27 mouse cellular contexts compared by ENCODE assay signal in the genomic region with DNA sequence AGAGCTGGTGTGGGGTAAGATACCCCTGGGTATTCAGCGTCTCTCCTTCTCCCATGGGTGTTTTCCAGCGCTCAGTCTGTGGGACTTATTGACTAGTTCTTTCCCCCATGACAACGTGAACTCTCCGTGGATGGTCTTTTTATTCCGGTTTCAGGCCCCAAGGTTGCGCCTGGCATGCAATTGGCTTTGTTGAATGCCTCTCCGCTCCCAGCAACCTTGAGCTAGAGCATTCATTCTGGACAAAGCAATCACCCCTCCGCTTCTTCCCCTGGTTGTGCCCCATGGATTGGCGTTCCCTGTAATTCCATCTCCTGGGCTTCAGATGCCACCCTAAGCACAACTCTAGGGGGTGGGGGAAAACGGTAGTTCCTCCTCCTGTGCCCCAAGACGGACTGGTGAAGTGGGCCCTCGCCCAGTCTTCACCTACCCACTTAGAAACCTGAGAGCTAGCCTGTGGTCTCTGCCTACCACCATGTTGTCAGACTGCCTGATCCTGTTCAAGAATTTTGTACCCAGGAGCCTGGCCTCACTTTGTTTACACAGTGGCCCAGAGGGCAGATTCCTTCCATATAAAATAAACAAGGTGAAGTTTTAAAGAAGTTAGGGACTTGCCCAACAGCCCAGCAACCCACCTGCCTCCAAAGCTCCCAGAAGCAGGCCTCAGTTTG. TPM values are rescaled to one million over a fixed set of nuclear protein-coding genes. Genes with fewer than 3 reads are reported as not detected.
DNase-seq lines count a peak whose midpoint lies in the region; ATAC-seq and TF ChIP-seq lines count a peak whose summit lies in the region.
"Had no signal": no experiment of that assay in that cellular context is flagged by ENCODE, and none has a peak within 500 bp of the region (broad histone marks: within the 10 kb centered on the region; RNA-seq: fewer than 3 reads in every experiment).

No protein-coding gene starts in this region.

- peak overlapping the region; percentile 32; the same call in 1 of the 2 replicates for H3K27ac ChIP-seq in lung, embryonic 15.5 days
- peak overlapping the region; percentile 56 for H3K27ac ChIP-seq in ES-E14 (ENCODE audit: insufficient read depth, low read depth, low read length, poor library complexity, severe bottlenecking)
- H3K27ac ChIP-seq: heart, embryonic 13.5 days; intestine, embryonic 15.5 days; liver, embryonic 15.5 days; midbrain, embryonic 10.5 days; midbrain, embryonic 15.5 days; neural tube, embryonic 15.5 days had no signal

- no peaks in the 10 kb centered on the region for H3K36me3 ChIP-seq in lung, embryonic 15.5 days
- peaks cover 3% of the 10 kb centered on the region; the same call in 1 of the 2 replicates for H3K36me3 ChIP-seq in E14TG2a.4 (ENCODE audit: insufficient read depth, low read length)
- H3K36me3 ChIP-seq in ES-E14 (ENCODE audit: control insufficient read depth, insufficient read depth, low read length, poor library complexity, severe bottlenecking) = no peaks in the 10 kb centered on the region
- H3K36me3 ChIP-seq: G1E; heart, embryonic 13.5 days; intestine, embryonic 15.5 days; limb, embryonic 12.5 days; liver, embryonic 15.5 days; midbrain, embryonic 10.5 days; midbrain, embryonic 15.5 days; neural tube, embryonic 15.5 days had no signal

- no peak for TF ChIP-seq POLR2A in lung, adult 2 months (IDR thresholded peaks at IDR 0.05; ENCODE audit: borderline replicate concordance, extremely low read depth, low read depth, low read length)

- H3K4me2 ChIP-seq in lung, embryonic 15.5 days = no peak overlapping the region
- H3K4me2 ChIP-seq: heart, embryonic 13.5 days; intestine, embryonic 15.5 days; limb, embryonic 12.5 days; liver, embryonic 15.5 days; midbrain, embryonic 15.5 days; neural tube, embryonic 15.5 days had no signal

- ATAC-seq in lung, embryonic 15.5 days (ENCODE audit: borderline replicate concordance, extremely low read depth, low FRiP score, low TSS enrichment) = no peak; the same call in 1 of the 2 replicates
- ATAC-seq: forebrain, embryonic 16.5 days; hindbrain, embryonic 16.5 days; intestine, embryonic 15.5 days; midbrain, embryonic 15.5 days had no signal

- H3K9ac ChIP-seq in lung, embryonic 15.5 days = no peak overlapping the region
- peak overlapping the region; percentile 51; the same call in 1 of the 2 replicates for H3K9ac ChIP-seq in ES-E14 (ENCODE audit: insufficient read depth, low read depth, low read length, poor library complexity, severe bottlenecking)
- H3K9ac ChIP-seq: heart, embryonic 13.5 days; intestine, embryonic 15.5 days; limb, embryonic 12.5 days; liver, embryonic 15.5 days; midbrain, embryonic 15.5 days; neural tube, embryonic 15.5 days had no signal

- no peaks in the 10 kb centered on the region for H3K27me3 ChIP-seq in lung, embryonic 15.5 days
- no peaks in the 10 kb centered on the region for H3K27me3 ChIP-seq in E14TG2a.4 (ENCODE audit: insufficient read depth, low read length)
- H3K27me3 ChIP-seq: intestine, embryonic 15.5 days; limb, embryonic 12.5 days; liver, embryonic 15.5 days; midbrain, embryonic 15.5 days; neural tube, embryonic 15.5 days had no signal

- peaks cover 28% of the 10 kb centered on the region for H3K4me1 ChIP-seq in lung, embryonic 15.5 days
- H3K4me1 ChIP-seq in lung, adult 2 months (ENCODE audit: control insufficient read depth, insufficient read depth, low read length) = no peaks in the 10 kb centered on the region
- peaks cover 73% of the 10 kb centered on the region for H3K4me1 ChIP-seq in E14TG2a.4 (replicated peaks; ENCODE audit: low read depth, low read length)
- peaks cover 16 to 27% of the 10 kb centered on the region in 2 experiments for H3K4me1 ChIP-seq in ES-E14 (ENCODE audit: control insufficient read depth in 2 of 2, insufficient read depth in 2 of 2, low read length in 2 of 2, poor library complexity in 1 of 2)

- no peak for TF ChIP-seq CTCF in lung, adult 2 months (IDR thresholded peaks at IDR 0.05; ENCODE audit: insufficient read depth, low read length)
- TF ChIP-seq CTCF in E14TG2a.4 (conservative IDR thresholded peaks at IDR 0.05; ENCODE audit: low read length) = no peak

- in situ Hi-C loops in ES-E14 (cut with MboI; ENCODE audit: low sequenced_read_pairs in 2 of 2, unreplicated experiment in 2 of 2) = no loop called here

- no peak overlapping the region for H3K4me3 ChIP-seq in lung, embryonic 15.5 days
- H3K4me3 ChIP-seq in lung, adult 2 months (replicated peaks; ENCODE audit: extremely low read depth, low read depth, low read length) = no peak overlapping the region
- H3K4me3 ChIP-seq in E14TG2a.4 (replicated peaks; ENCODE audit: low read length) (peak overlapping the region; percentile 54), ES-E14 (ENCODE audit: insufficient read depth in 1 of 2, low read depth in 1 of 2, low read length in 2 of 2, poor library complexity in 1 of 2, severe bottlenecking in 1 of 2) (no peak overlapping the region)
- H3K4me3 ChIP-seq: erythroblast, embryonic 14.5 days; heart, embryonic 13.5 days; intestine, embryonic 15.5 days; limb, embryonic 12.5 days; liver, embryonic 15.5 days; midbrain, embryonic 10.5 days; midbrain, embryonic 15.5 days; neural tube, embryonic 15.5 days had no signal

- H3K9me3 ChIP-seq in lung, embryonic 15.5 days = no peaks in the 10 kb centered on the region
- H3K9me3 ChIP-seq in E14TG2a.4 (ENCODE audit: low read length) (no peaks in the 10 kb centered on the region), ES-E14 (ENCODE audit: control insufficient read depth, insufficient read depth, low read depth, low read length) (no peaks in the 10 kb centered on the region)
- H3K9me3 ChIP-seq: G1E; heart, embryonic 13.5 days; intestine, embryonic 15.5 days; limb, embryonic 12.5 days; liver, embryonic 15.5 days; midbrain, embryonic 10.5 days; midbrain, embryonic 15.5 days; neural tube, embryonic 15.5 days had no signal

- peak; percentile 35 for DNase-seq in adrenal gland, postnatal 25 days
- DNase-seq in adrenal gland, adult 8-10 months = no peak
- no peak for DNase-seq in lung, adult 2 months
- no peak for DNase-seq in ES-E14 (ENCODE audit: low read depth, low spot score)
- no peak for DNase-seq in kidney, adult 11 months
- DNase-seq: cerebellum, adult 18-20 months; cerebellum, postnatal 14 days; gastrocnemius, postnatal 10 days; heart, postnatal 10 days; kidney, adult 8-10 months; kidney, postnatal 10 days; layer of hippocampus, adult 9-11 months; retina, postnatal 1 day; right cerebral cortex, postnatal 14 days had no signal

- 79% methylated on average over 12 of the region's 12 CpGs for whole genome bisulfite sequencing in lung, embryonic 15.5 days
- 86% methylated on average over 12 of the region's 12 CpGs for WGBS in lung, adult 2 months

TF ChIP-seq in ES-E14, 5 proteins besides CTCF, POLR2A, EP300 and RAD21:
- TF ChIP-seq ZC3H11A (IDR thresholded peaks at IDR 0.05; ENCODE audit: borderline replicate concordance, low read depth, low read length) = no peak
- no peak for TF ChIP-seq MAFK (IDR thresholded peaks at IDR 0.05; ENCODE audit: insufficient read depth, low read depth, low read length)
- TF ChIP-seq HCFC1 (IDR thresholded peaks at IDR 0.05; ENCODE audit: borderline replicate concordance, insufficient read depth, low read length) = no peak
- no peak for TF ChIP-seq CHD2 (IDR thresholded peaks at IDR 0.05; ENCODE audit: low read depth, low read length)
- TF ChIP-seq ZNF384 (IDR thresholded peaks at IDR 0.05; ENCODE audit: low read depth, low read length) = no peak

RNA-seq across cellular contexts. Expression of gene Zfp281, which starts 47.2 kb away (rescaled TPM):
- 20.4 and 22.3 TPM in 2 replicates for total RNA-seq in adrenal gland, postnatal 25 days (2021)
- total RNA-seq in adrenal gland, adult 8-10 months (2022) = 10 to 100 TPM; 17.9 to 22.4 (median 19.6) TPM
- polyA plus RNA-seq in lung, embryonic 15.5 days (2015; fragmentation: Nextera tagmentation; extraction: Ambion mirVana) = 20.6 and 22.3 TPM in 2 replicates
- polyA plus RNA-seq in lung, adult 2 months (2012; rRNA removed) = 3.6 and 4.6 TPM in 2 replicates
- 65.0 and 65.5 TPM in 2 replicates for total RNA-seq in ES-E14 (2012; rRNA removed)
